Mouse (Mus musculus) spleen, adult 12 weeks (tissue): Measurements from ENCODE around the gene Pla2g4b.

Source experiments
- DNase-seq: peaks from one replicate; pipeline ENCODE4 v3.0.0; 2022; ENCODE audit warnings: low spot score

Gene Pla2g4b

DNA sequence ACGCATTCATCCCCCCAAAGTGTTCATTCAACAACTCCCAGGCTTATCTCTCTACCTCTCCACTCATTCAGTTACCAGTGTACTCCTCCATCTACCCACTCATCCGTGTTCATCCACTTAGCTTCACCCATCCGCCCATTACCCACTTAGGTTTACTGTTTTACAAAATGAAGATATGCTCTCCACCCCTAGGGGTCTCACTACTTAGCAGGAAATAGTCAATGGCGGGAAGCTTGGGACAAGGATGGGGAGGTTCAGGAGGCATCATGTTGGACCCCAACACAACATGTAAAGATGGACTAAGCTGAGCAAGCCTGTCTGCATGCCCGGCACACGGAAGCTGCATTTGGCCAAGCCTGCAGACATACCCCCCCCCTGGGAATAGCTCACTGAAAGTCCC, 31.4 kb downstream of the Pla2g4b start:
- DNase-seq = no peak

DNA sequence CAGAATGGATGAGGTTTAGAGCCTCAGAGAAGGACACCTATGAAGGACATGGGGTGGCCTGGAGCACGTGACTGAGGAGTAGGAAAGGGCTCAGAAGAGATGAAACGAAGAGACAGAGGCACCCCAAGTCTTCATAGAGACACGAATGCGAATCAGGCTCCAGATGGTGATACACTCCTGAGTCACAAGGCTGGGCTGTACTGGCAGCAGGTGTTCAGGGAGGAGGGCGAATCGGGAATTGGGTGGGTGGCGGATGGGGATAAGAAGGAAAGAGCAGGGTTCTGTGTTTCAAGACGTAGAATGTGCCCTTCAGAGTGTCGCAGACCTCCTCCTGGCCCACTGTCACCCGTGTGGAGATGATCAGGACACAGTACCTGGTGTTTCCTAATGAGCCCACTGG, 32.0 kb downstream of the Pla2g4b start:
- DNase-seq = no peak

DNA sequence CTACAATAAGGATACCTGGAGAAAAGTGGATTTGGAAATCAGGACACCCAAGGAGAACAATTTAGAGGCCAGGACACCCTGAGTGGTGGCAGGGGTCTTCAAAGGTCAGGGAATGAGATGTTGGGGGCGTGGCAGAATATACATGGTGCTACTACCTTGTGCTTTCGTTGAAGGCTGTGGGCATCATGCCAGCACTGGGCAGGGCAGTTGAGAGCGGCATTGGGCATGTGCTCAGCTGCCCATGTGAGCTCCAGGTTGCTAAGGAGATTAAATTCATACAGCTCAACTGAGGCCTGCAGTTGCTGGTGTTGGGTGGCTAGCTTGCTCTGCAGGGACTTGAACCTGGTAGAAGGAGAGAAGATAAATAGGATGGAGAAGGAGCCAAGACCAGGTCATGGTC, 33.0 kb downstream of the Pla2g4b start:
- DNase-seq = no peak

GRCm38 (mm10) chr2:120068555-120069465, 35.6 kb downstream of the Pla2g4b start:
- DNase-seq = no peak

DNA sequence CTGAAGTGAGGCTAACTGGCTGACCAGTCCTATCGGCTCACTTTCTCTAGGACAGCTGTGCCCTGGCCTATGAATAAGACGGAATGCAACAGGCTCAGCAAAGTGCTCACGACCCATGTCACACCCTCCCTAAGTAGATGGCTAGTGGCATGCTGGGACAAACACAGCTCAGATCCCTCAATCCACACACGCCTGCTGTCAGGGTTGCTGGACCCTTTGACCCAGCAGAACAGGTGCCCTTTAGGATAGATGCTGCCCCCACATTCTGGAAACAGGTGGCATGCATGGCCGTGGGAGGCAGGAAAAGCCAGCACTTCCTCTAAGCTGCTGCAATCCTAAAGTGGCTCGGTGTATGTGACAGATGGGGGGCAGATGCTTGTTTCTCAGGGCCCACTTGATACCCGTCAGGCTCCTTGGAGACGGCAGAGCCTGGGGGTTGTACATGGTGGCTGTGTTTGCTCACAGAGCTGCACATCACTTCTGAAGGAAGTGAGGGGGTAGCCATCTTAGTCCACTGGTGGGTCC, 36.3 kb downstream of the Pla2g4b start:
- DNase-seq = no peak

GRCm38 (mm10) chr2:120074096-120074495, 40.9 kb downstream of the Pla2g4b start:
- no peak for DNase-seq

DNA sequence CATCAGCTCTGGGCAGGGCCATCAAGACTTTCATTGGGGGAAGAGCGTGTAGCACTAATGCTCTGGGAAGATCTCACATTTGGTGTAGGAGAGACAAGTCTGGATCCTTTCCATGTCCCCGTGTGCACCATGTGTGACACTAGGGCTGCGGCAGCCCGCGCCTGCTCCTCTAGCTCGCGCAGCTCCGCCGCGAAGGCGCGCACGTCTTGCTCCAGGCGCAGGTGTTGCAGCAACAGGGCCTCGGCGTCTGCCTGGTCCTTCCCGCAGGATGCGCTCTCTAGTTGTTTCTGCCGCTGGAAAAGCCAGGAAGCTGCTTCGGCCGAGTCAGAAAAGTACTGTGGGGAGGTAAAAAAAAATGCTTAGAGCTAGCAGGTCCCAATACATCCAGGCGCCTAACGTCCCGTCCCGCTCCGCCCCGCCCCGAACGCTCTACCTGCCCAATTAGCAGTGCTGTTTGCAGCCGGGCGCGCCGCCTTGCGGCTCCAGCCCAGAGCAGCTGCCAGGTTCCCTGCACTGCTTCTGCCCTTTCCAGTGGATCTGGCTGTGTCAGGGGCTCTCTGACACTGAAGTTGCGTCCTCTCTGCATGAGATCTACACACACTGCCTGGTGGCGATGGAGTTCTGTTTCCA, 43.0 kb downstream of the Pla2g4b start:
- DNase-seq = no peak

GRCm38 (mm10) chr2:120082416-120082815, 49.2 kb downstream of the Pla2g4b start:
- DNase-seq = no peak

GRCm38 (mm10) chr2:120084593-120085361, 51.6 kb downstream of the Pla2g4b start:
- no peak for DNase-seq

DNA sequence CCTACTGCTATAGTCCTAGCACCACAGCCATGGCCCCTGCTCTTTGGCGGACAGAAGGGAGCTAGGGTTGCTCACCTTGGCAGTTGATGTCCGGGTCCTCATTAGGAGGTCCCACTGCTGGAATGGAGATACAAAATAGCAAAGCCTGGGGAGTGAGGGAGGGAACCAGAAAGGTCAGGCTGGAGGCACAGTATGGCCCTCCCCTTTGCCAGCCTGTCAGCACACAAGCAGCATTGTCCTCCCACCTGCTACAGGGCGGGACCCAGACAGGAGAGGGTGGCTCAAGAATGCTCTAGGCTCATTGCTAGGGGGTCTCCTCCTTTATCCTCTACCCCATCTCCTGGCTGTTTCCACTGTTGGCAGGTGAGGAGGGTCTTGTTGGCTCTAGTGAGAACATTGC, 52.8 kb downstream of the Pla2g4b start:
- no peak for DNase-seq

GRCm38 (mm10) chr2:120087391-120087790, 54.2 kb downstream of the Pla2g4b start:
- no peak for DNase-seq

GRCm38 (mm10) chr2:120087897-120088296, 54.7 kb downstream of the Pla2g4b start:
- no peak for DNase-seq

- DNase-seq = no peak
Measured at GRCm38 (mm10) chr2:120090979-120091378, 57.8 kb downstream of the Pla2g4b start.
